Mouse (Mus musculus) heart, postnatal 0 days (tissue): Measurements from ENCODE around the gene Coa6. TPM values are rescaled to one million over a fixed set of nuclear protein-coding genes. Genes with fewer than 3 reads are reported as not detected.
"Not testable (repeated sequence)": the region's sequence is repeated elsewhere in the genome, so short reads cannot be mapped to it uniquely, and the experiment has no call there.

ENCODE experiments used
- ATAC-seq: fragments of 200-750 bp; cut with Nextera tagmentation; 2 replicates; pipeline ENCODE4 v1.8.0; 2017; ENCODE audit warnings: low read depth, moderate number of reproducible peaks, moderate library complexity; ENCODE audit not compliant: insufficient read depth
- DNase-seq: peaks from one replicate; pipeline ENCODE4 v3.0.0-alpha.2; 2016; ENCODE audit warnings: low spot score
- H3K27ac ChIP-seq: fragments of 300-500 bp; sonication (generic); 2 replicates; pipeline ENCODE4 v1.5.1; 2014; ENCODE audit warnings: low read depth, mild to moderate bottlenecking
- H3K27me3 ChIP-seq: fragments of 300-500 bp; sonication (generic); 2 replicates; pipeline ENCODE4 v1.6.1; 2014; ENCODE audit warnings: low read length, mixed read lengths; ENCODE audit not compliant: control insufficient read depth, insufficient read depth
- H3K36me3 ChIP-seq: fragments of 300-500 bp; sonication (generic); replicated peaks from 2 replicates; pipeline ENCODE4 v1.6.1; 2014; ENCODE audit warnings: low read length, mixed read lengths; ENCODE audit not compliant: control insufficient read depth, insufficient read depth
- H3K4me1 ChIP-seq: fragments of 300-500 bp; sonication (generic); 2 replicates; pipeline ENCODE4 v1.6.1; 2014; ENCODE audit warnings: antibody characterized with exemption; ENCODE audit not compliant: control insufficient read depth, insufficient read depth
- H3K4me2 ChIP-seq: fragments of 300-500 bp; sonication (generic); 2 replicates; pipeline ENCODE4 v1.6.1; 2014; ENCODE audit warnings: low read depth, mild to moderate bottlenecking, low read length, moderate library complexity
- H3K4me3 ChIP-seq: fragments of 300-500 bp; sonication (generic); 2 replicates; pipeline ENCODE4 v1.5.1; 2014; ENCODE audit warnings: low read depth, low read length
- H3K9ac ChIP-seq: fragments of 300-500 bp; sonication (generic); replicated peaks from 2 replicates; pipeline ENCODE4 v1.6.1; 2014; ENCODE audit warnings: low read depth, low read length, mixed read lengths
- H3K9me3 ChIP-seq: fragments of 300-500 bp; sonication (generic); replicated peaks from 2 replicates; pipeline ENCODE4 v1.6.1; 2016; ENCODE audit warnings: low read length; ENCODE audit not compliant: control insufficient read depth
- CTCF ChIP-seq: IDR thresholded peaks from 2 replicates; pipeline ENCODE4 v1.5.1; 2016; ENCODE audit warnings: antibody characterized with exemption, control low read depth, low read depth
- EP300 ChIP-seq: IDR thresholded peaks from 2 replicates; pipeline ENCODE4 v1.6.1; 2016; ENCODE audit warnings: antibody characterized with exemption, low read depth
- WGBS: fragments of 180-500 bp; shearing (Covaris S2); extraction: QIAGEN DNeasy Blood & Tissue Kit; methylation state at CpG from one replicate; pipeline ENCODE4 v1.1.7; 2014; 5-methylcytosine and 5-hydroxymethylcytosine counted together
- polyA plus RNA-seq: library from polyadenylated mRNA; unstranded; fragments of >200 nt; fragmentation: Nextera tagmentation; extraction: Ambion mirVana; gene quantifications from 2 replicates; pipeline ENCODE4 v1.2.1, GENCODE M21; 2015
- total RNA-seq: library from RNA; depleted of rRNA; stranded (reverse); fragments of >200 nt; gene quantifications from 2 replicates; pipeline ENCODE4 v1.2.3, GENCODE M21; 2014; ENCODE audit warnings: low replicate concordance

The Coa6 gene
- total and polyA plus RNA-seq, 2 experiments from 2014 or later: 29.8 to 69.8 TPM

- H3K4me1 ChIP-seq: no peaks in the 10 kb centered on the region
- DNase-seq (no peak), ATAC-seq (no peak)
- no peak overlapping the region for H3K4me2 ChIP-seq
- WGBS: 90% methylated on average over 4 of the region's 4 CpGs
- no peaks in the 10 kb centered on the region for H3K9me3 ChIP-seq
- H3K4me3 ChIP-seq: no peak overlapping the region
- no peak overlapping the region for H3K9ac ChIP-seq
- H3K36me3 ChIP-seq: no peaks in the 10 kb centered on the region
- H3K27me3 ChIP-seq: no peaks in the 10 kb centered on the region
- no peak overlapping the region for H3K27ac ChIP-seq
- TF ChIP-seq EP300 (no peak), CTCF (no peak)
Measured at GRCm38 (mm10) chr8:126387566-126387965, 34.7 kb upstream of the Coa6 start.

- TF ChIP-seq EP300: no peak
- no peak for TF ChIP-seq CTCF
- ATAC-seq (no peak), DNase-seq (no peak)
- H3K9me3 ChIP-seq: no peaks in the 10 kb centered on the region
- no peak overlapping the region for H3K4me2 ChIP-seq
- no peaks in the 10 kb centered on the region for H3K27me3 ChIP-seq
- H3K4me1 ChIP-seq: no peaks in the 10 kb centered on the region
- H3K36me3 ChIP-seq: no peaks in the 10 kb centered on the region
- WGBS: 31% methylated on average over 2 of the region's 2 CpGs
- no peak overlapping the region for H3K4me3 ChIP-seq
- H3K9ac ChIP-seq: no peak overlapping the region
- no peak overlapping the region for H3K27ac ChIP-seq
Measured at GRCm38 (mm10) chr8:126391541-126391940, 30.8 kb upstream of the Coa6 start.

GRCm38 (mm10) chr8:126395386-126395785 lies 26.9 kb upstream of the Coa6 start:
- no peaks in the 10 kb centered on the region for H3K9me3 ChIP-seq
- H3K4me1 ChIP-seq: no peaks in the 10 kb centered on the region
- DNase-seq (no peak), ATAC-seq (no peak)
- H3K4me2 ChIP-seq: no peak overlapping the region
- no peaks in the 10 kb centered on the region for H3K36me3 ChIP-seq
- no peaks in the 10 kb centered on the region for H3K27me3 ChIP-seq
- H3K4me3 ChIP-seq: no peak overlapping the region
- TF ChIP-seq CTCF (no peak), EP300 (no peak)
- no peak overlapping the region for H3K27ac ChIP-seq
- H3K9ac ChIP-seq: no peak overlapping the region
- 79% methylated on average over 9 of the region's 9 CpGs for WGBS

- DNase-seq (no peak), ATAC-seq (no peak)
- H3K4me1 ChIP-seq: no peaks in the 10 kb centered on the region
- no peaks in the 10 kb centered on the region for H3K9me3 ChIP-seq
- no peaks in the 10 kb centered on the region for H3K27me3 ChIP-seq
- H3K4me2 ChIP-seq: no peak overlapping the region
- H3K9ac ChIP-seq: no peak overlapping the region
- TF ChIP-seq EP300: no peak
- no peak for TF ChIP-seq CTCF
- H3K4me3 ChIP-seq: no peak overlapping the region
- H3K36me3 ChIP-seq: no peaks in the 10 kb centered on the region
- H3K27ac ChIP-seq: no peak overlapping the region
- 68% methylated on average over 5 of the region's 5 CpGs for WGBS
Measured at GRCm38 (mm10) chr8:126395917-126396316, 26.4 kb upstream of the Coa6 start.

GRCm38 (mm10) chr8:126398349-126398748 lies 24.0 kb upstream of the Coa6 start:
- TF ChIP-seq EP300 (no peak), CTCF (peak; percentile 37)
- Histone ChIP-seq H3K9ac (no peak overlapping the region), H3K36me3 (no peaks in the 10 kb centered on the region), H3K27me3 (no peaks in the 10 kb centered on the region), H3K4me2 (no peak overlapping the region), H3K4me3 (no peak overlapping the region), H3K27ac (no peak overlapping the region), H3K9me3 (no peaks in the 10 kb centered on the region), H3K4me1 (no peaks in the 10 kb centered on the region)
- DNase-seq: no peak
- ATAC-seq: no peak
- WGBS: 50% methylated on average over 3 of the region's 3 CpGs

GRCm38 (mm10) chr8:126404550-126404949 lies 17.8 kb upstream of the Coa6 start:
- not testable (repeated sequence) for H3K27ac ChIP-seq, ATAC-seq, H3K4me3 ChIP-seq, H3K27me3 ChIP-seq, H3K4me1 ChIP-seq, H3K9ac ChIP-seq, H3K36me3 ChIP-seq, DNase-seq, H3K4me2 ChIP-seq, H3K9me3 ChIP-seq
